Mouse (Mus musculus) urinary bladder, adult 18-20 months (tissue): ENCODE measurements around the gene Pdcl3.

Experiments used
- DNase-seq, 2 experiments: peaks; one replicate each; pipeline ENCODE4 v3.0.0; 2022; ENCODE audit warnings: low spot score in 2 of 2, mixed read lengths in 2 of 2

The Pdcl3 gene

DNA sequence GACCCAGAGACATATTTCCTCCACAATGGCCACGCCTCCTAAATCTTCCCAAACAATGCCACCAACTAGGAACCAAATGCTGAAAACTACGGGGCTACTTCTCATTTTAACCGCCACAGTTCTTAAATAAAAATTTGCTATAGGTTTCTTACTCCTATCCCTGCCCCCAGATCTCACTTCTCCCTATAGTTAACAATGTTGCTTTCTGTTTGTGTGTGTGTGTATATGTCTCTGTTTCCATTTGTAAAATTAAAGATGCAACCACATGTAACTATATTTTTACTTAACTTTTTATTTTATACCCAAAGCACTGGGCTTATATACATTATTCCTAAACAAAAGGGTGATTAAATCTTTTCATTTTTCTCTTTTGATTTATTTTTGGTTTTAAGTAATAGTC, at the start of gene Pdcl3:
Pdcl3 (plus strand) TSS at position 301 of the 400 bp plus-strand sequence.
- no peak for DNase-seq

DNA sequence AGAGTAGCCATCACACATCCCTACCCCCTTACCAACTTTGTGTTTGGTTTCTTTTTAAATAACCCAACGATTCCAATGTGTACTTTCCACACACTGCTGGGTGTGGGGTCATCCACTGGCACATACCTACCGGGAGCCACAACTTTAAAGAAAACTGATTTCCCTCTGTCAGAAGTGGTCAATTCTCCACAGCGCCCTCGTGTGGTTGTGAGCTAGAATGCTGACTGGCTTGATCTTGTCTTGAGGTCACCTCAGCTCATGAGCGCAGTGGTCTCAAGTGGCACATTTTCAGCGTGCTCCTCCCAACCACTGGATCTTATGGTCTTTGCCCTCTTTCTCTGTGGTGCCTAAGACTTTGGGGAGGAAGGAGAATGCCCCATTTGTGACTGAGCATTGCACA, 48.6 kb upstream of the Pdcl3 start:
- peak in 1 of 2 experiments; percentile 8 for DNase-seq

DNA sequence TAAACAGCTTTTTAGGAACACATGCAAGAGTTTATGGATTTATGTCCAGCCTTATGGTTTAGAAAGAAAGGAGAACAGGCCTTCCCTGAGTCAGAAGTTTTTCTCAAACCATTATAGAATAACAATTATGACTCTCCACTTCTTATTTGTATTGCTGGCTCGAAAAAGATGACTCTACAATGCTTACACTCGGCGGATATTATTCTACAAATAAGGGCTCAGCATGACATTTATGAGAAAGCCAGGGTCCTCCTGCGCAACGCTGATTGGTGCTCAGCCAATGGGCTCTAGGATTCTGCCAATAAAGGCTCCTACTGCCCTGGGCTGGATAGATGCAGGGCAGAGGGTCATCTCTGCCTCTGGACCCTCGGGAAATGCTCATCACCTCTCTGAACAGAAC, 46.6 kb upstream of the Pdcl3 start, which contains the start of gene Nms:
Nms (plus strand) TSS at position 301 of the 400 bp plus-strand sequence.
- no peak for DNase-seq

DNA sequence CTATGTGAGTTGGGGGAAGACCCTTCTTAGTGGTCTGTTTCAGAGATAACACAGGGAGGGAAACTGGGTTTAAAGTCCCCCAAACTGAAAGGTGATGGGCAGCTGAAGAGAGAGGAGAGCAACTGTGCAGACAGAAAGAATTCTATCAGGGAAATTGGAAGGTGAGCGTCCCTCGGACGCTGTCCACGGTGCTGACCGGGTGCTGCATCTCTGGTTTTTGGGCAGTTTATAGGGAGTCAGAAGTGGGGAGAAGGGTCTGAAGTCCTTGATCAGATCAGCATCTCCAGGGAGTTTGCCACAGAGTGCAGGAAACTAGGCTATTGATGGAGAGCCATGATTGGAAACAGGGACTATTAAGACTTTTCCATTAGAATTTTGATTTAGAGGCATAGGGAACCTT, 45.8 kb upstream of the Pdcl3 start:
- DNase-seq: peak in 1 of 2 experiments; percentile 23

DNA sequence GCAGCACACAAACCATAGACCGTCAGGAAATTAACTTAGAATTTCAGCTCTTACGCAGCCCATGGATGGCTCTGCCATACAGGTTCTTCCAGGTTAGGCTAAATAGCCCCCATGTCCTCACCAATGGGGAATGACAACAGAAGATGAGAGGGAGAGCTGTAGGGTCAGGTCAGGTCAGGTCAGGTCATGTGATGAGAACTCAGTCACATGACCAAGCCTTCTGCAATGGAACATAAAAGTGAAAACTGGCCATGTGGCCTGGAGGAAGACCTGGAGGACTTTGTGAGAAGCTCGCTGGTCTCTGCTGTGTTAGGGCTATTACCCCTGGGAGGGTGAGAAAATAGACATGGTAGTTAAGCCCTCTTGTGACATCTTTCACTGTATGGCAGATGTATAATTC, 29.0 kb upstream of the Pdcl3 start:
- no peak for DNase-seq

DNA sequence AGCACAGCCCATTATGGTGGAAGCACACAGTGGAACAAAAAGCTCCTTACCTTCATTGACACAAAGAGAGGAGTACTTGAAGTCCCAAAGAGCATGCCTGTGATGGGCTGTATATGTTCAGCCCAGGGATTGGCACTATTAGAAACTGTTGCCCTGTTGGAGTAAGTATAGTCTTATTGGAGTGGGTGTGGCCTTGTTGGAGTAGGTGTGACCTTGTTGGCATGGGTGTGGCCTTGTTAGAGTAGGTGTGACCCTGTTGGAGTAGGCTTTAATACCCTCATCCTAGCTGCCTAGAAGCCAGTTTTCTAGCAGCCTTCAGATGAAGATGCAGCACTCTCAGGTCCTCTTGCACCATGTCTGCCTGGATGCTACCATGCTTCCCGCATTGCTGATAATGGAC, 16.3 kb upstream of the Pdcl3 start:
- DNase-seq: no peak

DNA sequence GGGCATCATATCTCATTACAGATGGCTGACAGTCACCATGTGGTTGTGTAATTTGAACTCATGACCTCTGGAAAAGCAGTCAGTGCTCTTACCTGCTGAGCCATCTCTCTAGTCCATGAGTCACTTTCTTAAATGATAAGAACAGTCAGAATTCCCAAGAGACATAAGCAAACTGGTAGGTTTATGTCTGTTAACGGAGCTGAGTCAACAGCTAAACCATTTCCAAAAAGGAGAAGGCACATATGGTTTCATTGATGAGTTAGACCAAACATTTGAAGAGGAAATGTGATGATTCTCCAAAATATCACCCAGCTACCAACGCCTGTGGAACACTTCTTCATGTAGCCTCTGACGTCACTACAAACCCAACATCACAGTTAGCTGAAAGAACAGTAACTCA, 13.7 kb upstream of the Pdcl3 start:
- no peak for DNase-seq

DNA sequence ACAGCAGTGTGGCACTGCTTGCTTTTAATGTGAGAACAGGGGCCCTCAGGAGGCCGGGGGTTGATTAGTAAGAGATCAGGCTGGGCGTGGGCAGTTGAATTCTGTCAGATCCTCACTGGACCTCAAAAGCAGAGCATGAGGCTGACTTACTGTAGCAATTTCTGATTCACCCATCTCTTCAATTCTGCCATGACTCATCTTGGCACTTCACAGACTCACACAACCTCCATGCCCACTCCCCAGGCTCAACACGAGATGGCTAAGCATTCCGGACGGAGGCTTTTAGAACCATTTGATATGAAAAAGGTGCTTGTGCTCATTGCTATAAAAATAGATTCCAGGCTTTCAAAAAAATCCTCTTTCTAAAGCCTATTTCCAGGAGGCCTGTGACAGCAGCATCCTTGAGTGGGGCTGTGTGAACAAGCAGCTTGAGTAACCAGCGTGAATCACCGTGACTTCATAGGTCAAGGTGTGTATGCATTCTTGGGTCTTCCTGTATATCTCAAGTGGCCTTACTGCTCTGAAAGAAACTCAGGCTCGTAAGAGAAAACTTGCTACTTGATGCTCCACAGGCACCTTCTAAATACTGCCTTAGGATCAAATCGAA, 12.3 kb upstream of the Pdcl3 start:
- no peak for DNase-seq

DNA sequence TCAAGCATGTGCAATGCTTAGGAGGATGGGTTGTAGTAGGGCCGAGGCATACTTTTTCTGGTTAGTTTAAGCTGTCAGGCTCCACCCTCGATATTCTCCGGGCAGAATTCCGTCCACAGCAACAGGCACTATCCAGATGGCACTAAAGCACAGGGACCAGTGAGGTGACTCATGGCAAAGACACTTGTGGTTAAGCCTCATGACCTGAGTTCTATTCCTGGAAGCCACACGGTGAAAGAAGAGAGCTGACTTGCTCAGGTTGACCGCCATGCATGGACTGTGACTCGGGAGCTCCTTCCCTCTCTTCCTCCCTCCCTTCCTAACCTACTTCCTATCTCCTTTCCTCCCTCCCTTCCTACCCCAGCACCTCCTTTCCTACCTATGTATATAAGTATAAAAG, 5.5 kb upstream of the Pdcl3 start:
- no peak for DNase-seq

DNA sequence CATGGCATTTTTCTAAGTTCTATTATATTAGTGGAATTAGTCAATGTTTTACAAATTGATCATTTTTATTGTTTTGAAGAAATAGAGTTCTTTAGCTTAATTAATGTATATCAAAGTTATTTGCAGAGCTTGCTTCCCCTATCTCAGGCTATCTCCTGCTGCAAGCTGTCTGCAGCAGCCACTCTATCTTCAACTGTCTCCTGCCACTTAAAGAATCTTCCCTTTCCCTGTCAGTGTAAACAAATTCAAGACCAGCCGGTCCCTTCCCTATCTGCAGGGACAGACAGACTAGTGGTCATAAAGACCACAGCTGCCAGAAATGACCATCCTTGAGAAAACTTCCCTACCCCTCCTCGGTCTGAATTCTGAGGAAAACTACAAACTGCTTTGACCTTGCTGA, 1.5 kb upstream of the Pdcl3 start:
- DNase-seq: no peak

DNA sequence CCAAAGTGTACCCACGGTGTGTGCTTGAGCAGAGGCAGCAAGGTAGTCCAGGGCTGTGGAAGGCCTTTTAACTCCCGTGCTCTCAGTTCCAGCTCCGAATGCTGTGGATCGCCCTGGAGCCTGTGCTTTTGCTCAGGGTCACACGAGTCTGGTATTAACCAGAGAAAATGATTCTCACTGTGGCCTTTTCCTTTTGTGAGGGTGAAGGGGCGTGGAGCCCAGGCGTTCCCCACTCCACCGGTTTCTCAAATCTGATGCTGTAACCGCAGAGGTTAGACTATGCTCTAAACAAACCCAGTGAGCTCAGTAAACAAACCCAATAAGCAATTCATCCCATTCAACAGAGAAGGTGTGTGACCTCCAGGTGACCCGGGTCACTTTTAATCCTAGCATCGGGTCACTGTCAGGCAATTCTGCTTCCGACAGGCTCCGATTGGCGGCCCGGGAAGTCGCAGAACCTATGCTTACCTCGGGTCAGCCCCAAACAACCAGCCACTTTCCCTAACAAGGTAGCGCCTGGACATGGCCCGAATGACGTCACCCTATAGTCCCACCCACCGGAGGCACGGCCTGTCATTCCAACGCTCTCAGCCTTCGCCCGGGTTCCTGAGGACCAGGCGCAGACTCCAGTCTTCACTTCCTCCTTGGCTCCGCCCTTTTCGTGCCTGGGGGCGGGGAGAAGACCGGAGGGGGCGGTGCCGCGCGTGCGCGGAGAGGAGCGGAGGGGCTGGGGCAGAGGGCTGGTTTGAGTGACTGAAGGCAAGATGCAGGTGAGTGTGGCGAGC, 1.9 kb downstream of the Pdcl3 start:
- peak; percentile 97 to 99 for DNase-seq

DNA sequence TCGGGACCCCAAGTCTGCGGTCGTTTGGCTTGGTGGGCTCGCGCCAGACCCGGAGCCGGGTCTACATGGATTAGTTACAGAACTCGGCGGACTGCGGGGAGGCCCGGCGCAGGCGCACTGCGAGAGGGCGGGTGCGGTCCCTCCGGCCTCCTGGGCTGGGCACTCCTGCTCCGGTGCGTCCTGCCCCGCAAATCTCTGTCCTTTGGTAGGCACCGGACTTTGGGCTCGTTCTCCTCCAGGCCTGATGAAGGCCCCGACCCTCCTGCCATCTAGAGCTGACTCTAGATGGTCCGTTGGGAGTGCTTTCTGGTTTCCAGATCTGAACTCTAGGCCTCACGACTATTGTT, 2.4 kb downstream of the Pdcl3 start:
- no peak for DNase-seq

DNA sequence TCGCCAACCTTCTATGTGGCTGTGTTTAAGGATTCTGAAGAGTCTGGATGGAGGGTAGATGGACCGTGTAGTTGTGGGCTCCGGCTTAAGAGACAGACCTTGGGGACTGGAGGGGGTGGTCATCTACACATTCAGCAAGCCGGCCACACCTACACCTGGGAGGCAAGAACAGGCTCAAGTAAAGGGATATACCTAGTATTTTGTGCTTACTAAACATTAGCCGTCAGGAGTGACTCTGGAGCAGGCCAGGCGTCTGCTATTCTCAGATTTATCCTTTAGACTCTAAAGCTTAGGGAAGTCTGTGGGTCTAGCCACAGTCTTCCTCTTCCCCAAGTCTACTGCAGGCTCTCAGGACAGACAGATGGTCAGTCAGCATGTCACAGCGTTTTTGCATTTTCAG, 2.9 kb downstream of the Pdcl3 start:
- DNase-seq: no peak

DNA sequence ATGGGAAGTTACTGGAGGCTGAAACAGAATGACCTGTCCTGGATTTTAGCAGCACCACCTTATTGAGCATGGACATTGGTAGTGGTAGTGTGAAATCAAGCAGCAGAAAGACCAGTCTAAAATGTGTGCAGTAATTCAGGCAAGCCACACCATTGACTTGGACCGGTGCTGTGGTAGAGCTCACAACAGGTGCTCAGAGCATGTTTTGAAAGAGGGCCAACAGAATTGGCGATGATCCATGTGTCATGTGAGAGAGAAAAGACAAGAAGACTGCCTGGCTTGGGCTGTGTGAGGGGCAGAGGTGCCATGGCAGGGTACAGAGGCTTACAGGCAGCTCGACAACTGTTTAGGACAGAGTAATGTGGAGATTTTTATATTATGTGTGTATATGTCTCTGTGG, 7.0 kb downstream of the Pdcl3 start:
- no peak for DNase-seq

DNA sequence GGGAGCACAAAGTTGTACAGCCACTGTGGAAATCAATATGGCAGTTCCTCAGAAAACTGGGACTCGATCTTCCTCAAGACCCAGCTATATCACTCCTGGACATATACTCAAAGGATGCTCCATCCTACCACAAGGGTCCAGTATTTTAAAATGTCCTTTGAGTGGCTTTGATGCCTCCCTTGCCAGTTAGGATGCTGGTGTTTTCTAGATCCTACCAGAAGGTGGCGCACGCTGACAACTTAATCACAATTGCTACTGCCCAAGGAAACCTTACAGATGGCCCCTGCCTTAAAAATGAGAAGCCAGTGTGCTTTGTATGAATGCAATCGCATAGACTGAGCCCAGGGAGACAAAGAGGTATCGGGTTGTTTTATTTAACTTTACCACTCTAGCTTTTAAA, 15.7 kb downstream of the Pdcl3 start:
- DNase-seq: peak; percentile 27 to 62

DNA sequence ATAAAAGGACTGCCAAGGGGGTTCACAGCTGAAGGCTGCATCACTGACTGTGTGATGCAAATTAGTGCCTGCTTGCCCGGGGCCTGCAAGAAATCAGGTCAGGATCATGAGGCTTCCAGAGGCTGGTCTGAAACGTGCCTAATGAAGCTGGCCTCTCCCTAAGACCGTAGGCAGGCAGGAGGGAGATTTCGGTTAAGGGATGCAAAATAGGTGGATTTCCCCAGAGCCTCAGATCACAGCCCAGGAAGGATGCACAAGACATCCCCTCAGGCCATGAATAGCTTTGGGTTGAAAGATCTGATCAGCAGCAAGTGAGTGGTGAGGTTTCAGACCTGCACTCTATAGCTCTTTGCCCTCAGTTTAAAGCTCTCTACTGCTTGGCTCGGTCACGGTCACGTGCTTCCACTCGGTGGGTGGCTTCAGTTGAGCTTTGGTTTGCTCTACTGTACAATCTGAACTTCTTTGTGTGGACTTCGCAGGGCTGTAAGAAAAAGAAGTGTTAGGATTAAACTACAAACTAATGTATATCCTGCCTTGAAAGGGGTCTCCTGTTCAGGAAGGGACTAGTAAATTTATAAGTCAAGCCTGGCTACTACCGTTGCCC, 20.4 kb downstream of the Pdcl3 start:
- no peak for DNase-seq

DNA sequence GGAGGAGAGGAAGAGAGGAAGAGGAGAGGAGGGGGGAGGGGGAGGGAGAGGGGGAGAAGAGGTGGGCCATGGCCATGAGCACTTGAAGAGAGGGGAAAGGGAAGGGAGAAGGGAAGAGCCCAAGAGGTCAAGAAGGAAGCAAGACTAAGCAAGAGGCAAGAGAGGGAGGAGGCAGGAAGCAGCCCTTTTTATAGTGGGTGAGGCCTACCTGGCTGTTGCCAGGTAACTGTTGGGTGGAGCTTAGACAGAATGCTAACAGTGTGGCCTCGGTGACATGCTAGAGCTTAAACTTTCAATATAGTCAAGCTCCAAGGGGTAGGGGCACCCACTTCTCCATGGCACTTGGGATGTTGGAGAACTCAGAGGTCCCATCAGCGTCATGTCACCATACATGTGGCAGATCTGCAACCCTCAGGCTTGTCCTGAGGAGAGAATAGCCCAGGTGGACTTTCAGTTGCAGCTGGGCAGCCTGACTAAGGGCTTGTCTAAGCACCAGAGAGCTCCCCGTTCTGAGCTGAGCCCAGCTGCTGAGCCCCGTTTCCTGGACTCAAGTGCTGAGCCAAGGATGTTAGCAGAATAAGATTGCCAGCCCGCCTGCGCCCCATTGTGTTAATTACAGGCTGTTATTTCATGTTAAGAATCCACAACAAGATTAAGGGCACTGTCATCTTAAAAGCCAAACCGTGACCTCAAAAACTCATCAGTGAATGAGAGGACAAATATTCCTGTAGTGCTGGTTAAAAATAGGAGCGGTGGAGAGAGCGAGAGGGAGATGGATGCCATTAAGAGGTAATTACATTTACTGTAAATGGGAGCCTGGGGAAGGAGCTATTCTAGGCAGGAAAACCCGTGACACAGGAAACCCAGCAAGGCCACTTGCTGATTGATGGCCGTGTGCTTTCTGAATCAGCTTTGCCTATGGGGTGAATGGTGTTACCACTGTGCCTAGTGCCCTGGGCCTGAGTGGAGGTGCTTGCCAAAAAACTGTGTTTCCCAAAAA, 21.7 kb downstream of the Pdcl3 start:
- DNase-seq: no peak

DNA sequence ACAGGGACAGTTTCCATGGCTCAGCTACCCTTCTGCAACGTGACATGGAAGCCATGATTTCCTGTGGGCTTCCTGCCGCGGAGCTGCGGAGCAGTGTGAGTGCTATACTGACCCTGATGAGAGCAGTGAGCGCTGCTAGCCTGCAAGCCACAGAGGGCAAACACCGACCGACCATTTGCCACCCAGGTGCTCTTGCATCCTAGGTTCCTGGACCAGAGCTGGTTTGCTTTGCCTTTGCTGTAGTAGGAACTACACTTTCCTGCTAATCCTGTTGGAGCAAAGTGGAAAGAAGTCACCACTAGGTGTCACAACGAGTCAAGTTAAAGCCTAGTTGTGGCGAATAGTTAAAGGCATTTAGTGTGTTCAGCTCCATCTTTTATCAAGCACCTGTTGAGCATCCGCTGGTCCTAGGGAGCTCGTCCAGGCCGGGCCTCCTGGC, 25.2 kb downstream of the Pdcl3 start:
- DNase-seq: peak; percentile 38 to 42

DNA sequence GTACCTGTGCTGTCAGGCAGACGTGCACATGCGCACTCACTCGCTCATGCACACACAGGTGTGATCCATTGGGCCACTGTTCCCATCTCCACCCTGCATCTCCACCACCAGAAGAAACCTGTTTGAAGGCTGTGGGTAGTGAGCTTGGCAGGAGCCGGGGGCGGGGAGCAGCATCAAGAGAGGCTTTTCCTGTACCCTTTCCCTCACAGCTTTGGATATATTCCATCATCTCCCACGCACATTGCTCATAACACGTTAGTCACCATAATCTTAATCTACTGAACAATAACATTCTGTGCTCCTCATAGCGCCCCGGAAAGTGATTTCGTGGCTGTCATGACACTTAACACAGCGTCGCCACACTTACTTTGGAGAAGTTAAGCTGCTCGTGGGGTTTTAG, 27.2 kb downstream of the Pdcl3 start:
- no peak for DNase-seq

DNA sequence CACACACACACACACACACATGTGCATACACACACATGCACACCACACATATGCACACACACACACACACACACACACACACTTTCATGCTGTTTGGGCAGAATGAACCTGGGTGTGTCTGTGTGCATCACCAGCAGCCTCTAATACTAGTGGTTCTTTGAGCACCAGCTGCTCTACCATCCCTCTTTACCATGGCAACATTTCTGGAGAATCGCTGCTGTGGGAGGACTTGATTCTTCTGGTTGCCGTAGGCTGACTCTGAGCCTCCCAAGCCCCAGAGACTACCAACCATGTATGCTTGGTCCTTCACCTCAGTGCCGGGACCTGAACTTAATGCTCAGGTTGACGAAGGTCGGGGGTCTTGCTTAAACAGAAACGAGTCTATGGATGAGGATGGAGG, 28.4 kb downstream of the Pdcl3 start:
- DNase-seq: no peak

DNA sequence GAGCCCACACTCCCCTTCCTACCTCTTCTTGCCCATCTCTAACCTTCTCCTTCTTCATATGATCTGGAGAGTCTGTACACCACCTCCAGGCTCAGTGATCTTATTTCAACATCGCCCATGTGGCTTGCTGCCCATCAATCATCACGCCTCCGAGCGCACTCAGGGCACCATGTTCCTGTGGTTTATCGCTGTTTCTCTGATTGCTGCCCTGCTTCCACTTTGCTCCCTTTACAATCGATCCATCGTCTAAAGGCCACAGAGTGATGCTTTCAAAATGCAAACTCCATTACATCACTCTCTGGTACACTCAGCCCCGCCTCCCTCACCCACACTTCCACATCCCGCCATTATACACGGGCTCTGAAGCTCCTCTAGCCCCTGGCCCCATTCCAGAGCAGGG, 30.1 kb downstream of the Pdcl3 start:
- DNase-seq: no peak

DNA sequence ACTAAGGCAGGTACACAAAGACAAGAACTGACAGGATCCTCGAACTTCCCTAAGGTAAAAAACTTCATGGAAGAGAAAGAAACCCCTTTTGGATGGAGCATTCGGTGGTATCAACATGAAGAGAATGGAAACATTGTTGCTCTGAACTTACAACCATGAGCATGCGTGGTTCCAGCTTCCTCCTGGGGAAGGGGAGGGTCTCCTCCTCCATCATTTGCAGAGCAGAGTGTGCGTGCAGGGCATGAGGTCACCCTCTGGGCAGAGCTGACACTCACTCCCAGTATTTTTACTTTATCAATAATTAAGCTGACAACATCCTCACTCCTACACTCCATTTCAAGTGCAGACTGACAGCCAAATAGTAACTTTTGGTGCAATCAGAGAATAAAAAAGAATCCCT, 32.5 kb downstream of the Pdcl3 start:
- DNase-seq: no peak
